Mouse (Mus musculus) megakaryocyte, embryonic 14.5 days (primary cell): ENCODE results near the gene Fbxo10. TPM values are rescaled to one million over a fixed set of nuclear protein-coding genes. Genes with fewer than 3 reads are reported as not detected.
"Not testable (repeated sequence)": the region's sequence is repeated elsewhere in the genome, so short reads cannot be mapped to it uniquely, and the experiment has no call there.

ENCODE experiments used
- H3K27me3 ChIP-seq: replicated peaks from 2 replicates; pipeline ENCODE3; 2012; ENCODE audit warnings: inconsistent platforms
- H3K36me3 ChIP-seq: replicated peaks from 2 replicates; pipeline ENCODE3; 2012; ENCODE audit warnings: low read length, inconsistent platforms, mixed read lengths
- H3K4me1 ChIP-seq: 2 replicates; pipeline ENCODE4 v1.6.1; 2012; ENCODE audit warnings: inconsistent platforms
- H3K4me3 ChIP-seq: replicated peaks from 2 replicates; pipeline ENCODE3; 2012; ENCODE audit warnings: moderate library complexity, mild to moderate bottlenecking, inconsistent platforms
- H3K9me3 ChIP-seq: 2 replicates; pipeline ENCODE4 v1.6.1; 2012; ENCODE audit warnings: inconsistent platforms
- FLI1 ChIP-seq: IDR thresholded peaks from 2 replicates; pipeline ENCODE4 v1.6.1; 2012; ENCODE audit warnings: low read length, inconsistent platforms, mixed read lengths
- GATA1 ChIP-seq: IDR thresholded peaks from 3 replicates; pipeline ENCODE4 v1.6.1; 2012; ENCODE audit warnings: mixed read lengths, low read length, inconsistent platforms, borderline replicate concordance
- polyA plus RNA-seq: library from polyadenylated mRNA; stranded (reverse); fragments of >175 nt; gene quantifications from 2 replicates; pipeline ENCODE4 v1.2.3, GENCODE M21; 2012; ENCODE audit warnings: low replicate concordance; ENCODE audit not compliant: insufficient read depth

The Fbxo10 gene
- polyA plus RNA-seq, 1 experiment, result 0.29 TPM

DNA sequence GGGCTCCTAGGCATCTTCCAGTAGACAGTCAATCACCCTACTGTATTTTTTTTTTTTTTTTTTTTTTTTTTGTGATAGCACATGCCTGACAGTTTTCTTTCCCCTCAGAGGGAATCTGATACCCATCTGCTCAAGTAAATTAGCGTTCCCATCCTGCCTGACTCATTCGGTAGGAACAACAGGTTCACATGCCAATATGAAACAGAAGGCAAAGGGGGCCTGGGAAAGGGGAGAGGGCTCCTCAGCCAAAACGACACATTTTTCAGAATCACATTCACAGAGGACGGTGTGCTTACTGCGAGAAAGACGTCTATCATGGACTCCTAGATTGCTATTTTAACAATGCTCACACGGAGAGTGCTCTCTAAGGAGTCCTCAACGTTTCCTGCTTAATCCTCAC lies 917 bp downstream of the Fbxo10 start:
- no peak for TF ChIP-seq GATA1
- Histone ChIP-seq H3K36me3 (no peaks in the 10 kb centered on the region), H3K4me1 (peaks cover 23% of the 10 kb centered on the region), H3K9me3 (peaks cover 6% of the 10 kb centered on the region), H3K4me3 (peak overlapping the region; percentile 70), H3K27me3 (peaks cover 25% of the 10 kb centered on the region)

GRCm38 (mm10) chr4:45082951-45083350 lies 1.5 kb downstream of the Fbxo10 start:
- no peak for TF ChIP-seq GATA1
- peaks cover 8% of the 10 kb centered on the region for H3K9me3 ChIP-seq
- peaks cover 25% of the 10 kb centered on the region for H3K27me3 ChIP-seq
- H3K36me3 ChIP-seq, result no peaks in the 10 kb centered on the region
- H3K4me3 ChIP-seq, result no peak overlapping the region
- peaks cover 23% of the 10 kb centered on the region for H3K4me1 ChIP-seq

GRCm38 (mm10) chr4:45081041-45081440 lies 3.4 kb downstream of the Fbxo10 start:
- H3K4me3 ChIP-seq, H3K36me3 ChIP-seq: not testable (repeated sequence)
- Histone ChIP-seq H3K4me1 (peaks cover 23% of the 10 kb centered on the region), H3K27me3 (peaks cover 27% of the 10 kb centered on the region), H3K9me3 (peaks cover 13% of the 10 kb centered on the region)

- H3K36me3 ChIP-seq, result no peaks in the 10 kb centered on the region
- H3K4me3 ChIP-seq, result no peak overlapping the region
- 0 out of 2 replicates have a peak, but pooled peaks cover 6% of the 10 kb centered on the region for H3K4me1 ChIP-seq
- H3K9me3 ChIP-seq, result peaks cover 8% of the 10 kb centered on the region
- peaks cover 13% of the 10 kb centered on the region for H3K27me3 ChIP-seq
- no peak for TF ChIP-seq GATA1
- TF ChIP-seq FLI1, result no peak
These were observed 10.9 kb downstream of the Fbxo10 start for GRCm38 (mm10) chr4:45073544-45073943.

DNA sequence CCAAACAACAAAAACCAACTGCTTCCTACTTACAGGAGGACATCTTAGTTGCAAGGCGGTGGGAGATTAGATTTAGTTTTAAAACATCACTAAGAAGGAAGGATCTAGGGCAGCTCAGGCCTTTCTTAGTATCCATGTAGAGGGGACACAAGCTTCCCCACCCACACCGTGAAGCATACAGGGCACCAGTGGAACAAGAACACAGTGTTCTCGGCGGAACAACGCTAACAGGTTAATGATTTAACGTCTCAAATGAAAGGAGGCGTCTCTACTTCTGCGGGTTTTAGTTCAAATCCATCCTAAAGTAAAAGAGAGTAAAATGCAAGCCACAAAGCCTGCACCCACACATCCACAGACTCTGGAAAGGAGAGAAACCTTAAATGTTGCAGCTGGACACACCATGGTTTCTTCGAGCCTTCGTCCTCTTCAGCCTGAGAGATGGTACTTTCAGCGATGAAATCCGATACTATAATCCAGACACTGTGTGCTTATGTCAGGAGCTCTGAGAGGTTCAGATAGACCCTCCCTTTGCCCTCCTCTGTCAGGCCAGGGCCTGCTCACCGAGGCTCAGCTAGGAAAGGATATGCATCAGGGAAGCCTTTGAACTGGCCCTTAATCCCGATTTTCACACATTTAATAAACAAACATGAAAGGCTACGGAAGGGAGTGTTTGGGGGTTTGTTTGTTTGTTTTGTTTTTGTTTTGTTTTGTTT lies 12.0 kb downstream of the Fbxo10 start:
- TF ChIP-seq FLI1 (no peak), GATA1 (no peak)
- Histone ChIP-seq H3K27me3 (peaks cover 13% of the 10 kb centered on the region), H3K36me3 (no peaks in the 10 kb centered on the region), H3K4me1 (0 out of 2 replicates have a peak, but pooled peaks cover 6% of the 10 kb centered on the region), H3K9me3 (no peaks in the 10 kb centered on the region), H3K4me3 (no peak overlapping the region)

DNA sequence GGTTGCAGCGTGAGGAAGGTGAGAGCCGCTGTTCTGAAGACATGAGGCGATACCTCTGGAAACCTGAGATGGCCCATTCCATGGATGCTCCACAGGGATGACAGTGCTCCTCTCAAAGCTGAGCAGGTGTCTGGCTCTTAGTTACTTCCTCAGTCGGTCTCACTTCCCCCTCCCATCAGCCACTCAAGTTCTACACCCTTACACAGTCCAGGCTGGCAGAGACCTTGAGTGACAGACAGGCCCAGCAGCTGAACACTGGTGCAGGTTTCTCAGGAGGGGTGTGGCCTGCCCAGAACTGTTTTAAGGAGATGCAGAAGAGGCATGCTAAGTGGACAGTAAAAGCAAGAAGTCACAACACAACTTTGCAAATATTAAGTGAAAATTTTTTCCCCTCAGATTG lies 16.7 kb downstream of the Fbxo10 start:
- peaks cover 19% of the 10 kb centered on the region for H3K27me3 ChIP-seq
- H3K4me1 ChIP-seq, result peaks cover 16% of the 10 kb centered on the region
- TF ChIP-seq GATA1, result no peak
- H3K9me3 ChIP-seq, result peaks cover 6% of the 10 kb centered on the region
- no peaks in the 10 kb centered on the region for H3K36me3 ChIP-seq
- H3K4me3 ChIP-seq, result no peak overlapping the region

DNA sequence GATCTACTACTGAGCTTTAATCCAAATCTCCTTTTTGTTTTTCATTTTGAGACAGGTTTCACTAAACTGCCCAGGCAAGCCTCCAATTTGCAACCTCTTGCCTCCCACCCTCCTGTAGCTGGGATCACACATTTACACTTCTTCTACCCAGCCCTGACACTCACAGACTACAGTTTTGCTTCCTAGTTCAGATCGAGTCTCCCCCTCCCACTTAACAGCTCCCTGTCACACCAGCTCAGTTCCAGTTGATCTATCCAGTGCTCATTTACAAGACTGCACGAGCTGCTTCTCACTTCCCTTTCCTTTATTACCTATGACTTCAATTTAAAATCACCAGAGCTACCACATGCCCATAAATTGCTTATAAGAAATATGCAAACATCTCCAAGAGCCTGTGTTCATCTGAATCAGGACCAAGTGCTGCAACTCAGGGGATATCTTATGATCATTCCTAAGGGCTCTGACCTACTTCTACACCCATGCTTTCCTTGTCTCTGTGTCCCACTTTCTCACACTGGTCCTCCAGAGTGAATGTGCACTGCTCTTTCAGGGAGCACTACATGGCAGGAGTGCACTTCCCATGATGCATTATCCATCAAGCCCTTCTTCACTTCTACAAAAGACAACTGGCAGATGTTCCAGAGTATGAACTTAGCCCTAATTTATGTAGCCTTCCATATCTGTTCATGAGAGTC lies 18.2 kb downstream of the Fbxo10 start:
- Histone ChIP-seq H3K27me3 (peaks cover 27% of the 10 kb centered on the region), H3K4me3 (no peak overlapping the region), H3K4me1 (peaks cover 14% of the 10 kb centered on the region), H3K36me3 (no peaks in the 10 kb centered on the region), H3K9me3 (peaks cover 6% of the 10 kb centered on the region)
- TF ChIP-seq FLI1, result no peak
- TF ChIP-seq GATA1, result no peak

GRCm38 (mm10) chr4:45064577-45064976 lies 19.8 kb downstream of the Fbxo10 start:
- Histone ChIP-seq H3K4me3 (no peak overlapping the region), H3K9me3 (peaks cover 6% of the 10 kb centered on the region), H3K4me1 (peaks cover 14% of the 10 kb centered on the region), H3K27me3 (peaks cover 30% of the 10 kb centered on the region), H3K36me3 (no peaks in the 10 kb centered on the region)
- TF ChIP-seq FLI1, result no peak
- no peak for TF ChIP-seq GATA1

DNA sequence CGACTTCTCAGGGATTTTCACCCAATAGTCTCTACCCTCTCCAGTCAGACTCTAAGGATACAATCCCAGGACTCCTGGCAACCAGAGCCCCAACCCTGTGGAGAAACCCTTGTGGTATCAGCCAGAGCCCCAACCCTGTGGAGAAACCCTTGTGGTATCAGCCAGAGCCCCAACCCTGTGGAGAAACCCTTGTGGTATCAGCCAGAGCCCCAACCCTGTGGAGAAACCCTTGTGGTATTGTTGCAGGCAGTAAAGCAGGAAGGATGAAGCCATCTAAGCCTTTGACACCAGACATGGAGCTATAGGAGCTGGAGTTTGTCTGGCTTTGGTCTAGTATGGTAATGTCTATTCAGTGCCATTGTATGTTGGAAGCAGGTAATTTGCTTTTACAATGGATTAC lies 20.6 kb downstream of the Fbxo10 start:
- H3K36me3 ChIP-seq, H3K4me3 ChIP-seq, H3K9me3 ChIP-seq: not testable (repeated sequence)
- Histone ChIP-seq H3K4me1 (peaks cover 12% of the 10 kb centered on the region), H3K27me3 (peaks cover 30% of the 10 kb centered on the region)

DNA sequence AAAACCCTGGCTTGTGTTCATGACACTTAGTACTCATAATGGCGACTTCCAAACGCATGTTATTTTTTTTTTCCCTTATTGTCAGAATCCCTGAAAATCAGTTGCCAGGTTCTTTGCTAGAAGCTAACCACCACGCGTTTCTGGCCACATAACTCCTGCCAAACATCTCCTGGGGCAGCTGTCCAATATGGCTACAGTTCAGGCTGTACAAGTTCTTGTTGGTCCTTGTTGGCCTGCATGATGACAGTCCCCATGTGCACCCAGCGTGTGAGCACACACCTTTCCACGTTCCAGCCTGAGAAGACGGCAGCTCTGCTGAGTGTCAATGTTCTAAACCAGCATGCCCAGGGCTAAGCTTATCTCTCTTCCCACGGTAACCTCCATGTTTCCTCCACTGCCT lies 29.0 kb downstream of the Fbxo10 start:
- no peak for TF ChIP-seq FLI1
- no peak for TF ChIP-seq GATA1
- no peaks in the 10 kb centered on the region for H3K36me3 ChIP-seq

More for the DNA sequence above, 29.0 kb downstream of the Fbxo10 start:
- Histone ChIP-seq H3K4me1 (peaks cover 7% of the 10 kb centered on the region), H3K4me3 (no peak overlapping the region), H3K9me3 (no peaks in the 10 kb centered on the region), H3K27me3 (peaks cover 24% of the 10 kb centered on the region)
